Mouse (Mus musculus): ENCODE results near the gene Pomp. TPM values are rescaled to one million over a fixed set of nuclear protein-coding genes. Genes with fewer than 3 reads are reported as not detected.

Pomp gene
- polyA plus RNA-seq, 1 experiment from 2014 or later = 491 TPM

DNA sequence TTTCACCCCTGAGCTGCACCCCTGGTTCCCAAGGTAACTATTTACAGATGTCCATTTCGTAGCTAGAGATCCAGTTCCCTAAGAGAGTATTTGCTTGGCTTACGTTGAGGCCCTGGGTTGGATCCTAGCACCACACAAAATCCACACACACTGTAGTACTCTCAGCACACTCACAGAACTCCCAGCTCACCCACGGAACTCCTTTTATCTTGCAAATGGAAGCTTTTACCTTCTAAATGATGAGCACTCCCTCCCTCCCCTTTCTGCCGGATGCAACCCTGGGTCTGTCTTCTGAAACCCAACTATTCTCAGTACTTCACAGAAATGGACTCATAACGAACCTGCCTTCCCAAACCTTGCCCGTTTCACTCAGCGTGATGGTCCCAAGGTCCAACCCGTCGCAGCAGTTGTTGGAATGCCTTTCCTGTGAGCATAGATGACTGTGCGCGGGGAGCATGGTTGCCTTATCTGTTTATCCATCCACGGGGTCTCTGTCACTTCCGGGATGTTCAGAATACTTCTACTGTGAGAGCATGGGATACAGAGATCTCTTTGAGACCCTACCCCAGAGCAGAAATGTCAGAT is 36.1 kb upstream of the Pomp start:
- Histone ChIP-seq H3K4me3 (replicated peaks; ENCODE audit: low read depth, low read length) (no peak overlapping the region), H3K4me1 (ENCODE audit: control insufficient read depth, insufficient read depth, low read length) (no peaks in the 10 kb centered on the region), H3K4me2 (ENCODE audit: low read length) (no peak overlapping the region), H3K27me3 (ENCODE audit: control insufficient read depth, insufficient read depth, low read length) (no peaks in the 10 kb centered on the region), H3K36me3 (ENCODE audit: control insufficient read depth, insufficient read depth, low read length) (no peaks in the 10 kb centered on the region), H3K9me3 (ENCODE audit: control insufficient read depth, low read length) (0 out of 2 replicates have a peak, but pooled peaks cover 4% of the 10 kb centered on the region), H3K27ac (replicated peaks; ENCODE audit: low read depth, low read length) (no peak overlapping the region), H3K9ac (replicated peaks; ENCODE audit: low read length) (no peak overlapping the region)
- ATAC-seq (ENCODE audit: low FRiP score, low TSS enrichment) (no peak), DNase-seq (no peak)
- WGBS = 80% methylated on average over 13 of the region's 13 CpGs

DNA sequence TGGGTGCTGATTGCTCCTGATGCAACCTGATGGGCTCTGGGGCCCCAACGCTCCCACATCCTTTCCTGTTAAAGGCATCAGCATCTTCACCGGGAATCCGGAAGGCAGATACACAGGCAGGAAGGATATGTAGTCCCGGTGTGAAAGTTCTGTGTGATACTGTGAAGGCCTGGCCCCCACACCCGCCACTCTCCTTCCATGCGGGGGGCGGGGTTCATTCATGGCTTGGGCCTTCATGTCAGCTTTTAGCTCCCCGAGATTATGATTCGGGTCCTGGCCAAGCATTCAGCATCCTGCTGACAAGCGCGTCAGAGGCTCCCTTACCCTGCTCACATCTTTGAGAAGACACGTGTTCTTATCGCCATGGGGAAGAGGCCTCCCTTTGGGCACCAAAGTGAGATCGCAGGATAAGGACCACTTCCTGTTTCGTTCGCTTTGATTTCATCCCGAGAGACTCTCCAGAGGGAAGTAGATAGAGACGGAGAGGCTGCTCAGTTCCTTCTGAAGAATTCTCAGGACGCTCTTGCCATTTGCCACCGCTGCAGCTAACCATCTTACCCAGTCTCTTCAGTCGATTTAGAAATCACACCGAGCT is 34.8 kb upstream of the Pomp start:
- Histone ChIP-seq H3K36me3 (ENCODE audit: control insufficient read depth, insufficient read depth, low read length) (no peaks in the 10 kb centered on the region), H3K9ac (replicated peaks; ENCODE audit: low read length) (no peak overlapping the region), H3K27me3 (ENCODE audit: control insufficient read depth, insufficient read depth, low read length) (no peaks in the 10 kb centered on the region), H3K9me3 (ENCODE audit: control insufficient read depth, low read length) (no peaks in the 10 kb centered on the region), H3K4me1 (ENCODE audit: control insufficient read depth, insufficient read depth, low read length) (no peaks in the 10 kb centered on the region), H3K27ac (replicated peaks; ENCODE audit: low read depth, low read length) (no peak overlapping the region), H3K4me3 (replicated peaks; ENCODE audit: low read depth, low read length) (no peak overlapping the region), H3K4me2 (ENCODE audit: low read length) (peak overlapping the region; percentile 20)
- peak; percentile 34 for DNase-seq
- 54% methylated on average over 22 of the region's 22 CpGs for WGBS
- no peak for ATAC-seq (ENCODE audit: low FRiP score, low TSS enrichment)

DNA sequence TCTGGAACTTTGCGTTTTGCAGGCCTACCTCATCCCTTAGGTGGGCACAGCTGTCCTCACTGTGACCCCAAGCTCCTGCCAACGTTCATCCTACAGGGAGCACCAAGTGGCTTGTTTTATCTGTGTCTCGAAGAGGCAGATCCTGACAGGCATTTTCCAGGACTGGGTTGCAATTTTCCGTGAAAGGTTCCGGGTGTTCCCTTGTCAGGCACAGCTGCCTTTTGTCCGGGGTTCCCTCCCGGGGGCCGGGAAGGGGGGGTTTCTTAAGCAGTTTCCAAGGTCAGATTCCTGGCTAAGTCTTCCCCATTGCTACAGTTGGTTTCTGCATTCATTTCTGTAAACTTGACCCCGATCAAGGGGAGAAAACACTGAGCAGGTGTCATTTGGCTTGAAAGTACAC is 34.2 kb upstream of the Pomp start:
- DNase-seq = no peak
- peak overlapping the region; percentile 20; the same call in 1 of the 2 replicates for H3K4me2 ChIP-seq (ENCODE audit: low read length)
- WGBS = 58% methylated on average over 9 of the region's 9 CpGs

DNA sequence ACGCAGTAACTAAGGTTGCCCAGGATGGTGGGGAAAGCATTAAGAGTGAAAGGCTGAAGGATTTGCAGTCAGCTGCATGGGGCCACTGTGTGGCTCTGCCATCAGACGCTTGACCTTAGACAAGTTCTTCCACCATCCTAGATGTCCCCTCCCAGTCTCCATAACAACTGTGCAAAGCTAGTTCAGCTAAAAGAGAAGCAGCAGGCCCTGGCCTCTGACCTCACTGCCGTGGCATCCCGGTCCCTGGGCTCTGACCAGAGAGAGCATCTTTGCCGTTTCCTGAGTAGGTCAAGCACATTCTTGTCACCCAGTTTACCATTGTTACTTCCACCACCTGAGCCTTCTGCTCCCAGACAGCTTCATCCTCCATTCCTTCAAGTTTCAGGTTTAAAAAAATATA is 33.7 kb upstream of the Pomp start:
- Histone ChIP-seq H3K27ac (replicated peaks; ENCODE audit: low read depth, low read length) (no peak overlapping the region), H3K4me2 (ENCODE audit: low read length) (no peak overlapping the region), H3K9me3 (ENCODE audit: control insufficient read depth, low read length) (no peaks in the 10 kb centered on the region), H3K4me1 (ENCODE audit: control insufficient read depth, insufficient read depth, low read length) (no peaks in the 10 kb centered on the region), H3K36me3 (ENCODE audit: control insufficient read depth, insufficient read depth, low read length) (no peaks in the 10 kb centered on the region), H3K4me3 (replicated peaks; ENCODE audit: low read depth, low read length) (no peak overlapping the region), H3K27me3 (ENCODE audit: control insufficient read depth, insufficient read depth, low read length) (no peaks in the 10 kb centered on the region), H3K9ac (replicated peaks; ENCODE audit: low read length) (no peak overlapping the region)
- ATAC-seq (ENCODE audit: low FRiP score, low TSS enrichment) (no peak), DNase-seq (no peak)
- 38% methylated on average over 5 of the region's 5 CpGs for WGBS

More for the DNA sequence above, 34.2 kb upstream of the Pomp start:
- Histone ChIP-seq H3K4me1 (ENCODE audit: control insufficient read depth, insufficient read depth, low read length) (no peaks in the 10 kb centered on the region), H3K36me3 (ENCODE audit: control insufficient read depth, insufficient read depth, low read length) (no peaks in the 10 kb centered on the region), H3K9me3 (ENCODE audit: control insufficient read depth, low read length) (no peaks in the 10 kb centered on the region), H3K9ac (replicated peaks; ENCODE audit: low read length) (no peak overlapping the region), H3K27ac (replicated peaks; ENCODE audit: low read depth, low read length) (no peak overlapping the region), H3K4me3 (replicated peaks; ENCODE audit: low read depth, low read length) (no peak overlapping the region), H3K27me3 (ENCODE audit: control insufficient read depth, insufficient read depth, low read length) (no peaks in the 10 kb centered on the region)
- ATAC-seq (ENCODE audit: low FRiP score, low TSS enrichment) = no peak

DNA sequence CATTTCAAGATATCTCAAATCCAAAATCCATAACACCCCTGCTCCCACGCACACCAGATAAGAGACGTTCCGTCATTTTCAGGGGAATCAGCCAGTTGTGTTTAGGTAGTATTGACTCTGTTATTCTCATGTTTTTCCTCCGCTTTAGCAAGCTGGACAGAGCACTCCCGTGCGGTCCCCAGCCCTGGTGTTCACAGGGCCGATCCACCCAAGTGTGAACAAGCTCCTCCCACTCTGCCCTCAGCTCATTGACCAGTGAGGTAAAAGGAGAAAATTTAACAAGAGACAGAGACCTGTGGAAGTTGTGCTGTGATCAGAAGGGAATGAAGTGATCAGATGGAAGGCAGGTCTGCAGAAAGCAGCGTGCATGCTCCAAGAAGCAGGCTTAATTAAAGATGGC is 31.4 kb upstream of the Pomp start:
- no peaks in the 10 kb centered on the region for H3K9me3 ChIP-seq (ENCODE audit: control insufficient read depth, low read length)
- DNase-seq = no peak
- H3K9ac ChIP-seq (replicated peaks; ENCODE audit: low read length) = no peak overlapping the region
- H3K4me3 ChIP-seq (replicated peaks; ENCODE audit: low read depth, low read length) = no peak overlapping the region
- no peaks in the 10 kb centered on the region for H3K4me1 ChIP-seq (ENCODE audit: control insufficient read depth, insufficient read depth, low read length)
- no peak for ATAC-seq (ENCODE audit: low FRiP score, low TSS enrichment)
- WGBS = 50% methylated on average over 8 of the region's 8 CpGs
- H3K4me2 ChIP-seq (ENCODE audit: low read length) = no peak overlapping the region
- H3K27me3 ChIP-seq (ENCODE audit: control insufficient read depth, insufficient read depth, low read length) = no peaks in the 10 kb centered on the region
- no peaks in the 10 kb centered on the region for H3K36me3 ChIP-seq (ENCODE audit: control insufficient read depth, insufficient read depth, low read length)
- H3K27ac ChIP-seq (replicated peaks; ENCODE audit: low read depth, low read length) = no peak overlapping the region

DNA sequence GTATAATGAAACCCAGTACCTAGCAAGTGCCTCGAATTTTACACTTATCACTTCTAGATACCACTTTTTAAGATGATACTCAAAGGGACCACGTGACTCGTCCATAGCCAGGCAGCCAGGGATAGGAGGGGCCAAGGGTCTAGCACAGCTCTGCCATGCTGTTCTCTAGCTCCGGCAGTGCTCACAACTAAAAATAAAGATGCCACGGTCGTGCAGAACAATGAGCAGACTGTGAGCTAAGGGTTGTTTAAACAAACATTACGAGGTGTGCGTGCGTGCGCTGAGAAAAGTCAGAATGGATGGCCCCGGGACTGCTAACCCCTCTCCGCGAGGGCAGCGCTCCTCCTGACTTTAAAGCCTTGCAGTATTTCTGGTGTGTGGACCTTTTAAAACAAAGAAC is 27.4 kb upstream of the Pomp start:
- H3K9ac ChIP-seq (replicated peaks; ENCODE audit: low read length) = no peak overlapping the region
- H3K36me3 ChIP-seq (ENCODE audit: control insufficient read depth, insufficient read depth, low read length) = no peaks in the 10 kb centered on the region
- 50% methylated on average over 14 of the region's 14 CpGs for WGBS
- H3K4me3 ChIP-seq (replicated peaks; ENCODE audit: low read depth, low read length) = no peak overlapping the region
- no peak overlapping the region for H3K4me2 ChIP-seq (ENCODE audit: low read length)
- H3K27me3 ChIP-seq (ENCODE audit: control insufficient read depth, insufficient read depth, low read length) = no peaks in the 10 kb centered on the region
- DNase-seq = no peak
- H3K9me3 ChIP-seq (ENCODE audit: control insufficient read depth, low read length) = no peaks in the 10 kb centered on the region
- ATAC-seq (ENCODE audit: low FRiP score, low TSS enrichment) = no peak
- H3K27ac ChIP-seq (replicated peaks; ENCODE audit: low read depth, low read length) = no peak overlapping the region
- H3K4me1 ChIP-seq (ENCODE audit: control insufficient read depth, insufficient read depth, low read length) = no peaks in the 10 kb centered on the region

DNA sequence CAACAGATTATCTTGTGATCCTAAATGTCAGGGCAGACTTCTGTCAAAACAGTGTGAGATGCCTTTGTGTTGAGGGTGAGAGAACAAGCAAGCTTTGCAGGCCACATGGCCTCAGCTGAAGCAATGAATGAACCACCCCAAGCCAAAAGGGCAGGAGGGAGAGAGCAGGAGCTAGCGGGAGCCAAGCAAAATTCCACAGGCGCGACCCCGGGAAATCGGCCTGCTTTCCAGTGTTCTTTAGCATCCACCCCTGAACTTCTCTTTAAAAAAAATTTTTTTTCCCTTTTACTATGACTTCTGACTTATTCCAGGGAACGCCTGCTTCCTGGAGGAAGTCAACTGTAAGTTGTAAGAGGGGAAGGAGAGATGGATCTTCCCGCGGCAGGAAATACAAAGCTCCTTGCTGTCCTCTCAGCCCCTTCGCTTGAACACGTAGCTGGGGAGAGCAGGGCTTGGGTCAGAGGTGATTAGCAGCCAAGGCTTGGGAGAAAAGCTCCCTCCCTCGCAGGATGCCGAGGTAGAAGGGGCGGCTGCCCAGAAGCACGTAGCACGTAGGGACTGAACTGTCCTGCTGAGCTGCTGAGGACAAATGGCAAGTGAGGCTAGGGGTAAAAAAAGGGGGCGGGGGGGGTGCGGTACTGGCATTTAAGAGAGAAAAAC is 25.3 kb upstream of the Pomp start:
- WGBS = 5% methylated on average over 17 of the region's 17 CpGs
- DNase-seq = no peak

DNA sequence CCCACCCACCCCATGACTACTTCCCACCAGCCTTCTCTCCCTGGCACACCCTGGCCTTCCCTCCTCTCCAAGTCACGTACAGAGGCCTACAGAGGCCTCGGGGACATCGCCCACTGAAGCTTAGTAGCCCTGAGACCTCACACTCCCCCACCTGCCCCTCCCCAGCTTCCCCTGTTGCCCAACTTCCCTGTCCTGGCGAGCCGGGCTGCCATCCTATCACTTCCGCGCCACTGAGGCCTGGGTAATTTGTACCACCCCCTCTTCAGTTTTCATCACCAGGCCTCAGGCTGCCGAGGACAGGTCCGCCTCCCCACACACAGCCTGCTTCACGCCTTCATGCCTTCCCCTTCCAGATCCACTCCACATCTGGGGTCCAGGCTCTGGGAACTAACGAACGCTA is 20.8 kb upstream of the Pomp start:
- H3K36me3 ChIP-seq (ENCODE audit: control insufficient read depth, insufficient read depth, low read length) = no peaks in the 10 kb centered on the region
- no peak overlapping the region for H3K4me2 ChIP-seq (ENCODE audit: low read length)
- no peak overlapping the region for H3K27ac ChIP-seq (replicated peaks; ENCODE audit: low read depth, low read length)
- no peaks in the 10 kb centered on the region for H3K9me3 ChIP-seq (ENCODE audit: control insufficient read depth, low read length)
- no peaks in the 10 kb centered on the region for H3K27me3 ChIP-seq (ENCODE audit: control insufficient read depth, insufficient read depth, low read length)
- no peak overlapping the region for H3K4me3 ChIP-seq (replicated peaks; ENCODE audit: low read depth, low read length)
- no peak overlapping the region for H3K9ac ChIP-seq (replicated peaks; ENCODE audit: low read length)
- H3K4me1 ChIP-seq (ENCODE audit: control insufficient read depth, insufficient read depth, low read length) = no peaks in the 10 kb centered on the region
- DNase-seq = no peak
- ATAC-seq (ENCODE audit: low FRiP score, low TSS enrichment) = no peak
- 91% methylated on average over 12 of the region's 12 CpGs for WGBS

More for the DNA sequence above, 25.3 kb upstream of the Pomp start:
- H3K4me2 ChIP-seq (ENCODE audit: low read length) = peak overlapping the region; percentile 15; the same call in 1 of the 2 replicates
- no peaks in the 10 kb centered on the region for H3K4me1 ChIP-seq (ENCODE audit: control insufficient read depth, insufficient read depth, low read length)
- no peak overlapping the region for H3K9ac ChIP-seq (replicated peaks; ENCODE audit: low read length)
- no peaks in the 10 kb centered on the region for H3K27me3 ChIP-seq (ENCODE audit: control insufficient read depth, insufficient read depth, low read length)
- no peak for ATAC-seq (ENCODE audit: low FRiP score, low TSS enrichment)
- no peaks in the 10 kb centered on the region for H3K36me3 ChIP-seq (ENCODE audit: control insufficient read depth, insufficient read depth, low read length)
- H3K27ac ChIP-seq (replicated peaks; ENCODE audit: low read depth, low read length) = no peak overlapping the region
- no peaks in the 10 kb centered on the region for H3K9me3 ChIP-seq (ENCODE audit: control insufficient read depth, low read length)
- no peak overlapping the region for H3K4me3 ChIP-seq (replicated peaks; ENCODE audit: low read depth, low read length)

DNA sequence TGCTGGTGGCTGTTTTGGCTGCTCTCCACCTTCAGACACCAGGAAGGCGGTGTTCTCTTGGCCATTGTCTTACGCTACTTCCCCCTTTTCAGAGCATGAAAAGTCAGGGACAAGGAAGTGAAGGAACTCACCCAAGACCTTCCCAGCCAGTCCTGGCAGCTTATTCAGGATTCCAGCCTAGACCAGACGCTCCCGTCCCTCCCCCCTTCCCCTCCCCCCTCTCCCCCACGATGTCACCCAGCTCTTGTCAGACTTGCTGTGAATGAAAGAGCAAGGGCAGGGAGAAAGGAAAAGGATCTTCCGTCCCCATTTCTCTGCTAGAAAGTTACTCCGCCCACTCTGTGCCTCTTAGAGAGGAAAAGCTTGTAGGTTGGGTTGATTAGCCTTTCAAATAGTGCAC is 16.9 kb upstream of the Pomp start:
- WGBS = 48% methylated on average over 7 of the region's 7 CpGs
- no peak overlapping the region for H3K4me2 ChIP-seq (ENCODE audit: low read length)
- DNase-seq (no peak), ATAC-seq (ENCODE audit: low FRiP score, low TSS enrichment) (no peak)
- H3K27me3 ChIP-seq (ENCODE audit: control insufficient read depth, insufficient read depth, low read length) = no peaks in the 10 kb centered on the region
- no peak overlapping the region for H3K27ac ChIP-seq (replicated peaks; ENCODE audit: low read depth, low read length)
- H3K9me3 ChIP-seq (ENCODE audit: control insufficient read depth, low read length) = no peaks in the 10 kb centered on the region
- H3K9ac ChIP-seq (replicated peaks; ENCODE audit: low read length) = no peak overlapping the region
- no peaks in the 10 kb centered on the region for H3K36me3 ChIP-seq (ENCODE audit: control insufficient read depth, insufficient read depth, low read length)
- H3K4me1 ChIP-seq (ENCODE audit: control insufficient read depth, insufficient read depth, low read length) = no peaks in the 10 kb centered on the region
- H3K4me3 ChIP-seq (replicated peaks; ENCODE audit: low read depth, low read length) = no peak overlapping the region

All from midbrain, embryonic 14.5 days (tissue).